Mouse (Mus musculus) lung, adult 18-20 months (tissue): Measurements from ENCODE around the gene Piwil4.

Source experiments
- DNase-seq, 2 experiments: peaks; one replicate each; pipeline ENCODE4 v3.0.0; 2022; ENCODE audit warnings: mixed read lengths in 2 of 2

The Piwil4 gene

DNA sequence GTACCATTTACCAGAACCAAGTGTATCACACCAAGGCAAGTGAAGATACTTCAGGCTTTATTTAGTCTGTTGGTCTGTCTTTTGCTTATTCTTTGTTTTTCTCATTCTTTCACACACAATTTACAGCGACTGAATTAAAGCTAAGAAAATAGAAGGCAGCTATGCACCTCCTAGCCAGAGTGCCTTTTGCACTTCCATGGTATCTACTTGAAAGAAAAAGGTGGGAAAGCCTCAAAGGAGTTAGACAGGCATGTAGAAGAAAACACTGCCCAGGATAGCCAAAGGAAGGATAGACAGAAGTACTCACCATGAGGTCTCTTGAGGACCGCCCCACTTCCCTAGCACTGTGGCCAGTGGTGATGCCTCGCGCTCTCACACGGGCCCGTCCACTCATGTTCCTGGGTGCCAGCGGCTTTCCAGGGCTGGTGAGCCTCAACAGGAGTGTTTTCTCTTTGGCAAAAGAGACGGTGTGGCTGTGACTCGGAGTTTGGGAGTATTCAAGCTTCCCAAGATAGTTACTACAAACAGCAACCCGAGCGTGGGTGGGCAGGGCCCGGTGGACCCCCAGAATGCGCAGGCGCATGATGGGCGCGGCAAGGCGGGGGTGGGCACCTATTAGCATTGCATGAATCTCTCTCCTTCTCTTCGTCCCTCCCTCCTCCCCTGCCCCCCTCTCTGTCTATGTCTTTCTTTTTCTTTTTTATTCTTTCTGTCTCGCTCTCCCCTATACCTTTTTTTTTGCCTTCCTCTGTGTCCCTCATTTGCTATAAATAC is at the start of gene Piwil4:
TSS of gene Piwil4 (minus strand) at position 583 of the 774 bp plus-strand sequence.
- DNase-seq, result no peak

DNA sequence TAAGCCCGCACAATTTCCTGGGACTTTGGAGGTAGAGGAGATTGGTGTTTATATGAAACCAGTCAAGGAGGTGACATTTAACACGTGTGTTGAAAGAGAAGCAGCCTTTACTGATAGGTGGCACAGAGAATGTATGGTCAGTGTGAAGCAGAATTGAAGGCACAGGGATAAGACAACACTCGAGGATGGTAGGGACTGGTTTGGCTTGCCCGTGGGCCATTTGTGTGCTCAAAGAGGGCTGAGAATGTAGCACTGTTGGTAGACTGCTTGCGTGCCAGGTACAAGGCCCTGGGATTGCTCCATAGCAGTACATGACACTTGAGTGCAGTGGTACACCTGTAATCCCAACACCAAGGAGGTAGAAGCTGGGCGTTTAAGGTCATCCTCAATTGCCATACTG is 46.8 kb upstream of the Piwil4 start:
- no peak for DNase-seq

DNA sequence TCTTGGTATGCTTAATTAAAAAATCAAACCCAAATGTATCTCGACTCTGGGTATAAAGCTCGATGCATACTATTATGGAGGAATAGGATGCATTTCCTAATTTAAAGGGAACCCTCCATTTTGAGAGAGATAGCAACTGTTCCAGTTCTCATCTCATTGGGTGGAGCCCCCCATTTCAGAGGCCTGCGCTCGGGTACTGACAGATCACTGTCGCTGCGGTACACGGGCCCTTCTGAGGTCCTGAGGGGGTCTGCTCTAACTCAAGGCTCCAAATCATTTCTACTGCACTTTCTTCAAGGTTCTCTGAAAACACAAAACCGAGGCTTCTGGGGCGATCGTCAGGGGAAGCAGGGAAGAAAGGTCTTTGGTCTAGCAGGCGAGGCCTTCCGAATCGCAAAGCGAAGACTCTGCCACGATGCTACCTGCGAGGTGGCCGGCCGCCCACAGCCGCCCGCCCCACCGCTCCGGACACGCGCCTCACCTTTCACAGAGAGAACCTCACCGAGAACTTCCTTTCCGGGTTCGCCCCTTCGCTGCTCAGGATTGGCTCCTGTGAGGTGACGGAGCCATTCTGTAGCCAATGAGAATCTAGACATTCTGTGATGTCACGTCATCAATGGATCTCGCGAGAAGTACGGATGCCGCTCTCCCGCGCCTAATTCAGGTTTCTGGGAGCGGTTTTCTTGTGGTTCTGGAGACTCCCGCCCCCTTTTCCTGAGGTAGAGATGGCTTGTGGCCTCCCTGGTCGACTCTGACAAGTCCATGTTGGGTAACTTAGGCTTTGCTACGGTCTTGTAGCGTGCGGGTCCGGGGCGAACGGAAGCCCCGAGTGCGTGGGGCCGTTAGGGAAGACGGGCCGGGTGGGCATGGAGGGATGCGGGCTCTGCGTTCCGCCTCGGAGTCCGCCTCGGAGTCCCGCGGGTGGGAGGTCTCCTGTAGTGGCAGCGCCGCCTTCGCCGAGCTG is 43.8 kb upstream of the Piwil4 start, which contains the start of the genes Mre11a and Ankrd49:
TSS of gene Mre11a (plus strand) at position 616 of the 964 bp plus-strand sequence.
TSS of gene Ankrd49 (minus strand) at position 818 of the 964 bp plus-strand sequence.
- peak; percentile 94 to 96 for DNase-seq

DNA sequence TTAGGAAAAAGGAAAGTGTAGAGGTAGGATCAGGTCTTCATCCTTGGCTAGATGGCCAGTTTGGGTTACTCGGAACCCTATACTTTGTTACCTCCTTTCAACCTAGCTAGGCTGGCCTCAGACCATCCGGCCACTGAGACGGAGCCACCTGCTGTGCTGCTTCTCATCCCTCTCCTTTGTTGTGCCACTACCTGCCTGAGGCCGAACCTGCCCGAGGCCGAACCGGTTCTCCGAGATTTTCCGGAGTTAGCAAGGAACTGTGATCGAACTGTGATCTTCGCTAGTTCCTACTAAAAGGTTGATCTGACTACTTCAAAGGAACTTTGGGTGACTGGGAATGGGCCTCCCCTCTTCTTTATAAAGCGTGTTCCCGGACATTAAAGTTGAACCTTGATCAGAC is 37.8 kb upstream of the Piwil4 start:
- DNase-seq, result no peak

DNA sequence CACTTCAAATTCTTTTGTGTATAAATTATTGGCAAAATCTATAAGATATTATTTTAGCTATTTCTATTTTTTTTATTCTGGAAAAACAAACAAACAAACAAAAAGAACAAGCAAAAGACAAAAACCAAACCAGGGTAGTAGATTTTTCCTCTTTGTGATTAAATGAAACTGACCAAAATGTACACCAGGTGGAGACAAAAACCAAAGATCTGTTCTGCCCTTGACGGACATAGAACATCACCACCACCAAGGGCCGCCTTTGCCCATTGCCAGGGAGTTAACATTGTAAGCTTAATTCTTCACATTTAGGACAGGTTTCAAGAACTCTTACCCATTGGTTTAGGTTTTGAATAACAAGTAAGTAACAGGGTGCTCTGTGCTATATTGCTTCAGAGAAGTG is 33.3 kb upstream of the Piwil4 start:
- no peak for DNase-seq

DNA sequence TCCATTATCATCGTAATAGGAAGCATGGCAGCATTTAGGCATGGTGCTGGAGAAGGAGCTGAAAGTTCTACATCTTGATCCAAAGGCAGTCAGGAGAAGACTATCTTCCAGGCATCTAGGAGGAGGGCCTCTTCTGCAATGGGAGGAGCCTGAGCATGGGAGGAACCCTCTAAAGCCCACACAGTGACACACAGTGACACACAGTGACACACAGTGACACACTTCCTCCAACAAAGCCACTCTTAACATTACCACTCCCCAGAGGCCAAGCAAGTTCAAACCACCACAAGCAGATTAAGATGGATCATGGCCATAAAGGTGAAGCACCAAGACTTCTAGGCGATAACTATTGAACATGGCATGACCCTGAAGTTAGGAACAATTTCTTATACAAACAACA is 31.5 kb upstream of the Piwil4 start:
- DNase-seq, result no peak

DNA sequence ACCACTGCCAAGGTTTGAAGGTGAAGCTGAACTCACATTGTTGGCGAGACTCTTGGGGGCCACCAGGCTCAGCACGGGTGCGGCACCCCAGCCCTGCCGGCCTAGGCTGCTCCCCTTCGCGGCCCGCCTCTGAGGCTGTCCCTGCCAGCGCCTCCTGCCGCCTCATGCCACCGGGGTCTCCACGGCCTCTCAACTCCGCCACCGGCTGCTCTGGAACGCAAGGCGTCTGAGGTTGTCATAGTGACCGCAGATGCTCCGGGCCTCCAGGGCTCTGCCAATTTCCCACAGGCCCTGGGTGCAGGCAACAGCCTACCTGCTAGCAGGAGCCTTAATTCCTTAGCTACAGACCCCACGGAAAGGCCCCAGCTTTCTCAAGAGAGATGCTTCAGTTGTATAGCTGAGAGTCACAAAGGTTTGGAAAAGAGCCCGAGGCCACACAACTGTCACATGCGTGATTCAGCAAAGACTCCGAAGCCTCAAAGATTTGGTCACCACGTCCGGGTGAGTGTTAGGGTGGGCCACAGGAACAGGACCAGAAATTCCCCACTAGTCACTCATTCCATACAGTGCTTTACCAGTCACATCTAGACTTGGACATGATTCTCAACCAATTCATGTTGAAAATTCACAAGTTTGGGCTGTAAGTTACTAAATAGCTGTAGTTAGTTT is 30.4 kb upstream of the Piwil4 start, which contains the start of gene 1700012B09Rik:
TSS of gene 1700012B09Rik (minus strand) at position 228 of the 669 bp plus-strand sequence.
- no peak for DNase-seq

DNA sequence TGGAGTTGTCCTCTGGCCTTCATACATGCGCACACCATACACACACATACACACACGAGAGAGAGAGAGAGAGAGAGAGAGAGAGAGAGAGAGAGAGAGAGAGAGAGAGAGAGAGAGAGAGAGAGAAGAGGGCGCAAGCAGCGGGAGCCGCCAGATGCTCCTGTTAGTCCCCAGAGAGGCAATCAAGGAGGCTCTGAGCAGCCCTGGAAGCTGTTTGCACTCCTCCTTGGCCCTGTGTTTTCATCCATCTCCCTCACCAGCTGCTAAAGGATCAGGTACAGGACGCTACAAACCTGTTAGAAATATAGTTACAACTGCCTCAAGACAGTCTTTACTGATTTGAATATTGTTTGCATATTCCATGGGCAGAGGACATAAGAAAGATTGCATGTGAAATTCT is 29.3 kb upstream of the Piwil4 start:
- no peak for DNase-seq

DNA sequence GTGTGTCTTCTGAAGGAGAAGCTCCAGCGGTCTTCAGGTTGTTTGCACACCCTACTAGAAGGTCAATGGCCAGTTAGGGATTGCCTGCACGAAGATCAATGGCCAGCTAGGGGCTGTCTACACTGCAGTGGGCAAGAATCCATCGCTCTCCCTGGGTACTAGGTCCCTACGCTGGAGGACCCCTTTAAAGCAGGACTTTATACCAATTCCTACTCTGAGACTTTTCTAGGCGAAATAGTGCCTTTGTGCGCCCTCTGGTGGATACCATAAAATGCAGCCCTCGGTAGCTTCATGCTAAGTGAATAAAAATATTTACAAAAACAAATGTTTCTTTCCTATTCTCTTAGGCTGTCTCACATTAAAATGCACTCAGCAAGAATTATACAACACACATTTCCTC is 24.2 kb upstream of the Piwil4 start:
- peak in 1 of 2 experiments; percentile 29 for DNase-seq

DNA sequence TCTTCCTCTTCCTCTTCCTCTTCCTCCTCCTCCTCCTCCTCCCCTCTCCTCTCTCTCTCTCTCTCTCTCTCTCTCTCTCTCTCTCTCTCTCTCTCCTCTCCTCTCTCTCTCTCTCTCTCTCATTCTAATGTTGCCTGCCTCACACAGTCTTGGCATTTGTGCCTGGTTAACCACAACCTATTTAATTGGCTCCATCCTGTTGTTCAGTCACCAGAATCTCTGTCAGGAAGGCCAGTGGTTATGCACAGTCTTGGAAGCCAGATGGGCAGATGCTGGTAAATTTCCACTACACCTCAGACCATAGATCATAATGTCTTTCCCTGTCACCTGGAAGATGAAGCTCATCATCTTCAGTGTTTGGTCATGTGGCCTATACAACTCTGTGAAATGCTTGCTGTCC is 18.7 kb upstream of the Piwil4 start:
- DNase-seq, result no peak

DNA sequence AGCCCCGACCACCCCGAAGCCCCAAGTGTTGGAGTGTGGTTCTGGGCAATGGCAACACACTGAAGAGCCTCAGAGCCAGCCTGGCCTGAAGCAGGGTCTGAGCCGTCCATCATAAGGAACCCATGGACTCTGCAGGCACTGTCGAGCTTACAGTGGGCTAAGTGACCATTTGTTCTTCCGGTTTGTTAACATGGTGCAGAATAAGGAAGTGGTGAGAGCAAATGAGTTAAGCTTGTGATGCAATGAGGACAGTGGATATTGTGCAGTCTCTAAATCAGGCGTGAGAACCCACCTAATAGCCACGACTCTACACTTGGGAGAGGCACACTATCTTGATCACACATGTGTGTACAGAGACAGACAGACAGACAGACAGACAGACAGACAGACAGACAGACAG is 18.1 kb upstream of the Piwil4 start:
- no peak for DNase-seq

DNA sequence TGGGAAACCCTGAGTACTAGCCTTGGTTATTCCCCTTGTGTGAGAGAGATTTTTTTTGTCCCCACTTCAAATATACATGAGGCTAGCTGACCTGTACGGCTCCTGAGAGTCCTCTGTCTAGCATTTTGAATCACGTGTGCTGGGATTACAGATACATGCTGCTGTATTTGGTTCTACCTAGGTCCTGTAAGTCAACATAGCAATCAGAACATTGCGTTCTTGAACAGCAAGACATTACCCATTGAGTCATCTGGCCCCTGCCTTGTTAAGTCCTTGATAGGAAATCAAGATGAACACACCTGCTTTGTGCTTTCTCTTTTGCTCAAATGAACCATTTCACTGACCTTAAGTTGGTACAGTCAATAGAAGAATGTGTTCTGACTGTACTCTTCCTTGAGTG is 13.9 kb upstream of the Piwil4 start:
- no peak for DNase-seq

DNA sequence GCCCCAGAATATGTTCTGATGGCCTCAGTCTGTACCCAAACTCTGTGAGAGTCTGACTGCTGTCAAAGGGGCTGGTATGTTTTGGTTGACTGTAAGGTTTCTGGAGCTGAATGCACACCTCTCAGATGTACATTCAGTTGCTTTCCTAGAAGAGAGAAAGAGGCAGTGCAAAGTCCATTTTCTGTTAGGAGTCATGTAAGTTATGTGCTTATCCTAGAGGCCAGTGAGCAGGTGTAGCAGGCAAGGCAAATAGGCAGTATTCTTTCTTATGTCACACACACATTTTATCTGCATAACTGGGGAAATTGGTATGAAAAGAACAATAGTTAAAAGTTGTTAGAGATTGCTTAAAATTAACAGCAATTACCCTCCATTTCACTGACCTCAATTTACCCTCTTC is 13.4 kb upstream of the Piwil4 start:
- no peak for DNase-seq

DNA sequence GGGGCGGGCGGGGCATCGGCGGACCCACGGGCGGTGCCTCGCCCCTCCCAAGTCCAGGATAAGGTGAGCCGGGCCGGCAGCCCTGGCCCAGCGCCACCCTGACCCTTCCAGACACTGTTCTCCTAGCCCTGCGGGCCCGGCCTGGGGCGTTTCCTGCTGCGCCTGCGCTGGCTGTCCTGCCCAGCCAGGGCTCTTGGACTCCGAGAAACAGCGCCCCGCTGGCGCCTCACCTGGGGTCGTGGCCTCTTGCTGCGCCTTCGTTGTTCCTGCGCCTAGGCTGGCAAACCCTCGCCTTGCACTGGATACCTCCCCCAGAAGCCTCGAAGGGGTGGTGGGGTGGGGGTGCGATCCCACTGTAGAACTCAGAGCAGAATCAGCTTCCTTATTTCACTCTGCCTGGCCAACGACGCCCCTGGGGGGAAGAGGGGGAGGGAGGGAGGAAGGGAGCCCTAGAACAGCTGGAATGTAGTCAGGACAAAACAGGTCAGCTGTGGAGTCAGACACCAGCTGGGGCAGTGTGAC is 11.5 kb upstream of the Piwil4 start, which contains the start of gene Fut4:
TSS of gene Fut4 (minus strand) at position 393 of the 522 bp plus-strand sequence.
- DNase-seq, result peak; percentile 82 to 86

DNA sequence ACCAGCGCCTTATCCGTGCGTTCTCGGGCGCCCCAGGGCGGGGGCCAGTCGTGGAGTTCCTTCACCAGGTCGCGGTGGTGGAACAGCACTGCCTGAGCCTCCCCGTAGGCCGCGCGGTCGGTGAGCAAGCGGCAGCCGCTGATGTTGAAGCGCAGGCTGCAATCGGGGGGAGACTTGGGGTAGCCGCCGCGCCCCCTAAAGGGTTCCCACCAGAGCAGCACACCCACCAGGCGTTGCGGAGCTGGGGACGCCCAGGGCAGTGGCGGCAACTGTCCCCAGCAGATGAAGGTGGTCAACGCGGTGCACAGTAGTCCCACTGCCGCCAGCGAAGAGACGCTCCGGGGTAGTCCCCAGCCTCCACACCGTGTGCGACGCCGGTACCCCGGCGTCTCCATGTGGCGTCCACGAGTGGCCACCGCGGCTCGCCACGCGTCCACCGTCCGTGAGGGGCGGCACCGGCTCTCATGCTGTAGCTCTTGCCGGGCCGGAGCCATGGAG is 11.0 kb upstream of the Piwil4 start:
- DNase-seq, result peak in 1 of 2 experiments; percentile 15

DNA sequence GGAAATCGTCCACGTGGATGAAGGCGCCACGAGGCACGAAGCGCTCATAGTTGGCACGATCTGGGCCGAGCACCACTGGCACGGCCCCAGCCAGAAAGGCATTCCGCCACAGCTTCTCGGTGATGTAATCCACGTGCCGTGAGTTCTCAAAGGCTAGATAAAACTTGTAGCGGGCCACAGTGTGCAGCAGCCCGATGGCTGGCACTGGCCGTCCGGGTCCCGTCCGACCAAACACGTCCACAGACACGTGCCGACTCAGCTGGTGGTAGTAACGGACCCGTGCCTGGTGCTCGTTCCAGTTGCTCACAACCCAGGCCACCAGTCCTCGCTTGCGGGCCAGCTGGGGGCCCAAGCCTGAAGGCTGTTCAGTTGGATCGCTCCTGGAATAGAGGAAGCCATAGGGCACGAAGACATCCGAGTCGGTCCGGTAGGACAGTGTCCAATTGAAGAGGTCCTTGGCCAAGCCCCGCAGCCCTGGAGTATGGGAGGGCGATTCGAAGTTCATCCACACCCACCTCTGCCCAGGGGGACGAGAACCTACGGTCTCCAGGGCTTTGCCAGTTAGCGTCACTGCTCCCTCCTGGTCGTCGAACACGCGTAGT is 10.5 kb upstream of the Piwil4 start:
- DNase-seq, result peak; percentile 22 to 41

DNA sequence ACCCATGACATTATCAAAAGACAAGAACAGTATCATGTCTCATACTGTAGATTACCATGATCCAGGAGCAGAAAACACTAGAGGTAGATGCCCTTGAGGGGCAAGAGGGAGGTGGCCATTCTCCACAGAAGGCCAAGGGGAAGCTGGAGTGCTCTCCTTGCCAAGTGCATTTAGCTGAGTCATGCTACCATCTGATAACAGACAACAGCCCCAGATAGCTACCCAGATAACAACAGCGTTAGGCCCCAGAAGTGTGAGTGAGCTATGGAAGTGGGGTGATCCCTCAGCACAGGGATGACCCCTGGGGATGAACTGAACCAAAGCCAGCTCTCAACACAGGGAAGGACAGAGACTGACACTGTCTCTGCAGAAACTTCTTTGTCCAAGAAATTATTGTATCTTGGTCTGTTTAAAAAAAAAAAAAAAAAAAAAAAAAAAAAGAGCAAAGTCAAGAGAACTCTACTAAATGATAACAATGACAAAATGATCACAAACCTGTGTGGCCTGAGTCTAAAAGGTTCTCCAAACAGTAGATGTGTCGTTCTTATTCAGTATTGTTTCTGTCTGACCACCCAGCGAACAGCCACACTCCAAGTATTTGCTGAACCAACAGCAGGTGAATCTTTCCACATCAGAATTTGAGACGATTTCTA is 909 bp downstream of the Piwil4 start:
- no peak for DNase-seq

DNA sequence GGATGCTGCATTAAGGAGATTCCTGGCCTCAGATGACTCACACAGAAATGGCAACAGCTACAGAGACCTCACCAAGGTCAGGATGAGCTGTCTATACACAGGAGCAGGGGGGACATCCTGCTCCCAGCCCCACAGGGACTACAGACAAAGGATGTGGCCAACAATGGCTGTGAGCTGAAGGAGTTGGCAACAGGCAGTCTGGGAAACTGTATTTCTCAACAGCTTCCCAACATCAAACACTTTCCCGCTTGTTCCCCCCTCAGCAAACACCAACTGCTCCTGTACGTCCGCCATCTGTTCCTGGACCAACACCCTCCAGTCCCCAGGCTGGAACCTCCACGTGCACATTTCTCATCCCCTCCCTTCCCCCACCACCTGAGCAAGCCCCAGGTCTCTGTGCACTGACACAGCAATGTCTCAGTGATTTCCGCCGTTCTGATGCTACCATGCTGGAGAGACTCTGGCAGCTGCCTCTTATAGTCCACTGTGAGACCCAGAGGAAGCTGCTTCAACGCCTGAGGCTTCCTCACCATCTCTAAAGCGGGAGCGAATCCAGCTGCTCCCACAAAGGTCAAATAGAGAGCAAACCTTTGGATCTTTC is 9.5 kb downstream of the Piwil4 start:
- DNase-seq, result peak; percentile 22 to 46

DNA sequence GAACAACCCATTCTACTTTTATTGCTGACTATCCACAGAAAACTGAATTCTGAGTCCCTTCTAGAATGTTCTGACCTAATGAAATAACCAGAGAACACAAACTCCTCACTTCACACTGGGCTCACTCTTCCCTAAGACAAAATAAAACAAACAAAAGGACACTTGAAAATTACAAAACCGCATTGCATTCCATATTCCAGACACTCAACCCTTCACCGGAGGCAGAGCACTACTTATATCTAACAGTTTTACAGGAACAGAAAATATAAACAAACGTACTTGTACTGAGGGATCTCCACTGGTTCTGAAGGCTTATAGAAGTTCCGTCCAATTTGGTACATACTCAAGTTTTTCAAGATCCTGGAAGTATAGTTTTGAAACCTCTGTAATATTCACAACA is 12.2 kb downstream of the Piwil4 start:
- no peak for DNase-seq

DNA sequence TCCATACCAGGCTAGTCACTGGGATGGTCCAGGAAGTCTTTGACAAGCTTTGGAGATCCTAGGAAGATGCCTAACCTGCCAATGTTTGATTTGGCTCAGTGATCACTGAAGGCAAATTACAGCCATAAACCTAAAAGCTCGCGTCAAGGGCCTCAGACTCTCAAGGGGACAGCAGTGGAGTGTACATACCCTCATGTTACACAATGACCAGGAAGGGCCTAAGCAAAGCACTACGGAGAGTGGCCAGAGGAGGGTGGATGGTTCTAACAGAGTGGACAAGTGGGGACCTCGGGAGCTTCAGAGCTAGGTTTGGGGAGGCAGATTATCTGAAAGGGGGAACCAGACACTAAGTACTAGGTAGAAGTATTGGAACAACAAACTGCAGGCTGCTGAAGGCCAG is 13.9 kb downstream of the Piwil4 start:
- peak; percentile 23 to 51 for DNase-seq

DNA sequence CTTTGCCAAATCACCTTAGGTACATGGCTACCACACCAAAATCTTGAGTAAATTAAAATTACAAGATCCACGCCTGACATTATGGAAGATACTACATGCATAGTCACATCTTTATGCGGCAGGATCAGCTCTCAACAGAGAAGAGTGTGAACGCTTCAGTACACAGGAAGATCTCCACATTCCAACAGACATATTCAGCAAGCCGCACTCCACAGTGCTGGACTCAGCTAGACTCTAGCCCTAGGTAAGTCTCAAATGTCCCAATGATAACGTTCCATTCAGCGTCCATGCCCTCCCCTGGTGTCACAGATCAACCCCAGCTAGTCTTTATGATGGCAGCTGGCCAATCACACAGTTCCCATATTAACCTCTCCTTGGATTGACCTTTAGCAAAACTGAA is 14.5 kb downstream of the Piwil4 start:
- DNase-seq, result no peak
